Mouse (Mus musculus) C2C12 (cell line): Measurements from ENCODE around the gene Aaas.

Experiments used
- CTCF ChIP-seq: IDR thresholded peaks from one replicate; pipeline ENCODE4 v1.5.1; 2011; ENCODE audit not compliant: control insufficient read depth, insufficient read depth, insufficient read length
- MAX ChIP-seq: IDR thresholded peaks from one replicate; pipeline ENCODE4 v1.6.1; 2011; ENCODE audit warnings: mild to moderate bottlenecking, control low read depth

- TF ChIP-seq CTCF: no peak
- no peak for TF ChIP-seq MAX
These were observed 39.1 kb downstream of the Aaas start for GRCm38 (mm10) chr15:102311489-102311888.
